Mouse (Mus musculus) forebrain, embryonic 12.5 days (tissue): ENCODE data around the gene Rpl39. TPM values are rescaled to one million over a fixed set of nuclear protein-coding genes. Genes with fewer than 3 reads are reported as not detected.

ENCODE experiments used
- ATAC-seq: fragments of 200-750 bp; cut with Nextera tagmentation; 2 replicates; pipeline ENCODE4 v1.8.0; 2017; ENCODE audit warnings: moderate TSS enrichment; ENCODE audit not compliant: low FRiP score
- H3K27ac ChIP-seq: fragments of 300-500 bp; sonication (generic); 2 replicates; pipeline ENCODE4 v1.5.1; 2016; ENCODE audit warnings: mild to moderate bottlenecking
- H3K27me3 ChIP-seq: fragments of 300-500 bp; sonication (generic); 2 replicates; pipeline ENCODE4 v1.6.1; 2016; ENCODE audit warnings: mild to moderate bottlenecking
- H3K36me3 ChIP-seq: fragments of 300-500 bp; sonication (generic); replicated peaks from 2 replicates; pipeline ENCODE4 v1.6.1; 2016; ENCODE audit warnings: mild to moderate bottlenecking
- H3K4me1 ChIP-seq: fragments of 300-500 bp; sonication (generic); 2 replicates; pipeline ENCODE4 v1.6.1; 2016
- H3K4me2 ChIP-seq: fragments of 300-500 bp; sonication (generic); 2 replicates; pipeline ENCODE4 v1.6.1; 2016; ENCODE audit warnings: mild to moderate bottlenecking, moderate library complexity
- H3K4me3 ChIP-seq: fragments of 300-500 bp; sonication (generic); replicated peaks from 2 replicates; pipeline ENCODE4 v1.5.1; 2016; ENCODE audit warnings: mild to moderate bottlenecking
- H3K9ac ChIP-seq: fragments of 300-500 bp; sonication (generic); 2 replicates; pipeline ENCODE4 v1.6.1; 2016; ENCODE audit warnings: mild to moderate bottlenecking
- H3K9me3 ChIP-seq: fragments of 300-500 bp; sonication (generic); 2 replicates; pipeline ENCODE4 v1.6.1; 2016
- WGBS: fragments of 180-500 bp; shearing (Covaris S2); methylation state at CpG from one replicate; pipeline ENCODE4 v1.1.7; 2016; 5-methylcytosine and 5-hydroxymethylcytosine counted together
- polyA plus RNA-seq: library from polyadenylated mRNA; unstranded; fragments of >200 nt; fragmentation: Nextera tagmentation; extraction: Ambion mirVana; gene quantifications from 2 replicates; pipeline ENCODE4 v1.2.1, GENCODE M21; 2016

Gene Rpl39
- polyA plus RNA-seq = 451 and 481 TPM in 2 replicates

DNA sequence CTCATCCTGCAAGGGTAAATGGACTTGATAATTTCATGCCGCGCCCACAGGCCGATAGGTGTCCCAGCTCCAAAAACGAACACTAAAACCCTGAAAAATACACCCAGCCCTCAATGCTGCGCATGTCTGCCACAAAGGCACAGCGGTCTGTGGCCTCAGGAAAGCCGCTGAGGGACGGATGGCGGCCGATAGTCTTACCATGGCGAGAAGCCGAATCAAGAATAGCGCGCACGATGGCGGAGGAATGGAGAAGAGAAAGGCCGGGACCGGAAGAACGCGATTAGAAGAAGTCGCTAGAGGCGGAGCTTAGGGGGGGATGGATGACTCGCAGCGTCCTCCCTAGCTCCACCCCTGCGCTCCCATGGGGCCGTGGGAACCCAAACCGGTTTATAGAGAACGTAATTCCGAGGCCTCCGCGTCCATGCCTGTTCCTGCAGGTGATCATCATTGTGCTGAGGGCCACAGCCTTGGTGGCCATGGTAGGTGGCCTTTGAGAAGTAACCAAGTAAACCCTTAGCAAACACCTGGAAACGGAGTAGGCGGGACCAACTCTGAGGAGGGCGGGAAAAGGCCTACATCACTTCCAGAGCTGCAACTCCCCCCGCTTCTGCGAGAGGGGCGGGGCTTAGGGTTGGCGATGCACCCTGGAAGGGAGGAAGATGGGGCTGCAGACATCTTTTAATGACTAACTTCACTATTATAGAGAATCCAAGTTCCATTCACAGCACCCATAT is at the start of gene Rpl39:
Gene Rpl39, minus strand, starts transcription at position 476 of the 734 bp plus-strand sequence.
- Histone ChIP-seq H3K4me1 (peaks cover 10% of the 10 kb centered on the region), H3K27me3 (no peaks in the 10 kb centered on the region), H3K4me2 (peak within 1 kb of the TSS; percentile 60), H3K9ac (peak within 1 kb of the TSS; percentile 75), H3K9me3 (no peaks in the 10 kb centered on the region), H3K36me3 (peaks cover 17% of the 10 kb centered on the region), H3K27ac (peak within 1 kb of the TSS; percentile 85), H3K4me3 (peak within 1 kb of the TSS; percentile 54)
- WGBS = 18% methylated on average over 38 of the region's 38 CpGs
- peak; percentile 96 for ATAC-seq

DNA sequence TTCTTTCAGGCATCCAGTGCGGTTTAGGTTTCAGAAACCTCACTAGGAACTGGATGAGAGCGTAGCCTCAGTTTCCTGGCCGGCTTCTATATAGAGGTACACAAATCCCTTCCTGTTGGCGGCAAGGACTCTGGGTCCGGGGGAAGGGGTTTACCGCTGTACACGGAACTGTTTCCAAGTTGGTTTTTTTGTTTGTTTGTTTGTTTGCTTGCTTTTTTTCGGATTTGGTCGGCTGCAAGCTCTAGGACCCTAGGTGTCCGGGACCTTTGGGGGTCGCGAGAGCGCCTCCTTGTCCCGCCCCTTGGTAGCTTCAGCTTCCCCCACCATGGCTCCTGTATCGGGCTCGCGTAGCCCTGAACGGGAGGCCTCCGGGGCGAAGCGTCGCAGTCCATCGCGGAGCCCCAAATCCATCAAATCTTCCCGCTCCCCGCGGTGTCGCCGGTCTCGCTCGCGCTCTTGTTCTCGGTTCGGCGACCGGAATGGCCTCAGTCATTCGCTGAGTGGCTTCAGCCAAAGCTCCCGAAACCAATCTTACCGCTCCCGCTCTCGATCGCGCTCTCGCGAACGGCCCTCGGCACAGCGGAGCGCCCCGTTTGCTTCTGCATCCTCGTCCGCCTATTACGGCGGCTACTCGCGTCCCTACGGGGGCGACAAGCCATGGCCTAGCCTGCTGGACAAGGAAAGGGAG is 41.6 kb upstream of the Rpl39 start, which contains the start of gene Nkap:
Gene Nkap, plus strand, starts transcription at position 125 of the 688 bp plus-strand sequence.
- Histone ChIP-seq H3K4me3 (peak within 1 kb of the TSS; percentile 60), H3K36me3 (no peaks in the 10 kb centered on the region), H3K9me3 (no peaks in the 10 kb centered on the region), H3K9ac (peak within 1 kb of the TSS; percentile 68), H3K27ac (peak within 1 kb of the TSS; percentile 71), H3K27me3 (no peaks in the 10 kb centered on the region), H3K4me2 (peak within 1 kb of the TSS; percentile 56), H3K4me1 (peaks cover 11% of the 10 kb centered on the region)
- 12% methylated on average over 50 of the region's 58 CpGs for WGBS
- peak; percentile 92 for ATAC-seq

DNA sequence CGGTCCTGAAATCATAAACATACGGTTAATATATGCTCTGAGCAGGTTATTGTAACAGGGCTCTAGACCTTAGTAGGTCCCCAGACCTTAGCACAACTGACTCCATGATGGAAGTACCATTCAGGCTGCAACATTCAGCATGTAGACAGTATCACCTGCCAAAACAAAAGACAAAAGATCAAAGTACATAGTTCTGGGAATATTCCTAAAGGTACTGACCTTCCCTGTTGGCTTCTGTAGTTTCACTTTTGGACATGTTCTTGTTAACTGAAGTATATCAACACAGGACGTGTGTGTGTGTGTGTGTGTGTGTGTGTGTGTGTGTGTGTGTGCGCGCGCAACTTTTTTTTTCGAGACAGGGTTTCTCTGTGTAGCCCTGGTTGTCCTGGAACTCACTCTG is 40.3 kb upstream of the Rpl39 start:
- Histone ChIP-seq H3K36me3 (no peaks in the 10 kb centered on the region), H3K4me3 (no peak overlapping the region), H3K4me2 (no peak overlapping the region), H3K4me1 (peaks cover 11% of the 10 kb centered on the region), H3K27ac (no peak overlapping the region), H3K9ac (no peak overlapping the region), H3K27me3 (no peaks in the 10 kb centered on the region), H3K9me3 (no peaks in the 10 kb centered on the region)
- no peak for ATAC-seq
- 91% methylated on average over 3 of the region's 7 CpGs for WGBS

DNA sequence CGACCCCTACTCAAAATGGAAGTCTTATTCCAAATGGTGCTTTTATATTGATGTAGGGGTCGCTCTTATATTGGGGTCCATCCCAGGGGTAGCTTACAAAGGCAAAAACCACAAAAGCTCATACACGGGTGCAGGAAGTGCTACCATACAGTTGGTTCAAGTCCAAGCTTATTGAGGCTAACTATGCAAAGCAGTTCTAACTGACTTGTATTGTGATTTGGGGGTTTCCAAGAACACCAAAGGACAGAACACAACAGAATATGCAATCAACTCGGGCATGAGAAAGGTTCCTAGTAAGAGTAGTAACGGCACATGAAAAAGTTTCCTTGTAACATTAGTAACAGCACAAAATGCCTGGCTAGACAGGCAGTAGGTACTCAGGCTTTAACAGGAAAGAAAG is 35.0 kb upstream of the Rpl39 start:
- WGBS = 81% methylated on average over 5 of the region's 5 CpGs
- H3K4me3 ChIP-seq = no peak overlapping the region
- peaks cover 17% of the 10 kb centered on the region; the same call in 1 of the 2 replicates for H3K27me3 ChIP-seq
- H3K27ac ChIP-seq = no peak overlapping the region
- no peaks in the 10 kb centered on the region for H3K4me1 ChIP-seq
- no peaks in the 10 kb centered on the region for H3K9me3 ChIP-seq
- H3K36me3 ChIP-seq = no peaks in the 10 kb centered on the region
- H3K4me2 ChIP-seq = no peak overlapping the region
- no peak overlapping the region for H3K9ac ChIP-seq
- ATAC-seq = no peak

DNA sequence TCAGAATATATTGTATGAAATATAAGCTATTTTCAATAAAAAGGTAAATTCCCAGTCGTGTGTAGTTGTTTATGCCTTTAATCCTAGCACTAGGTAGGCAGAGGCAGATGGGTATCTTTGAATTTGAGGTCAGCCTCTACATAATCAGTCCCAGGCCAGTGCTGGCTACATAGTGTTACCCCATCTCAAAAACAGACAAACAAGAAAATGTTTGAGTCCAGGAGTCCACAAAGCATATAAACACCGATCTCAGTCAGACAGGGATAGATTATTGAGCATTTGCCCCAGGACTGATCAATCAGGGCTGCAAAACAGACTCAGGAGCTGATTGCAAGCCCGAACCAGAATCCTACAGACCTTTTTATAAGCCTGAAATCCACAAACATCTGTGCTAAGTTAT is 34.4 kb upstream of the Rpl39 start:
- WGBS = 59% methylated on average over 3 of the region's 3 CpGs
- Histone ChIP-seq H3K4me3 (no peak overlapping the region), H3K27ac (no peak overlapping the region), H3K9ac (no peak overlapping the region), H3K36me3 (no peaks in the 10 kb centered on the region), H3K4me1 (no peaks in the 10 kb centered on the region), H3K9me3 (no peaks in the 10 kb centered on the region), H3K4me2 (no peak overlapping the region), H3K27me3 (peaks cover 17% of the 10 kb centered on the region; the same call in 1 of the 2 replicates)
- ATAC-seq = no peak

DNA sequence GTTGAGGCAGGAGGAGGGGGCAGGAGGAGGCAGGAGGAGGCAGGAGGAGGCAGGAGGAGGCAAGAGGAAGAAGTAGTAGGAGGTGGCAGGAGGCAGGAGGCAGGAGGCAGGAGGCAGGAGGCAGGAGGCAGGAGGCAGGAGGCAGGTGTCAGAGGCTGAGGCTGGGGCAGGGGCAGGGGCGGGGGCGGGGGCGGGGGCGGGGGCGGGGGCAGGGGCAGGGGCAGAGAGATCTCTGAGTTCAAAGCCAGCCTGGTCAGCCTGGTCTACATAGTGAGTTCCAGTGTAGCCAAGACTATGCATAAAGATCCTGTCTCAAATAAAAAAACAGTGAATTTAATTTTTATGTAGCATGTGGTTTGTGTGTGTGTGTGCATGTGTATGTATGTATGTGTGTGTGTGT is 31.9 kb upstream of the Rpl39 start:
- Histone ChIP-seq H3K4me3 (no peak overlapping the region), H3K27ac (no peak overlapping the region), H3K27me3 (peaks cover 17% of the 10 kb centered on the region; the same call in 1 of the 2 replicates), H3K36me3 (no peaks in the 10 kb centered on the region), H3K4me1 (no peaks in the 10 kb centered on the region), H3K4me2 (no peak overlapping the region), H3K9ac (no peak overlapping the region), H3K9me3 (no peaks in the 10 kb centered on the region)
- no CpG with 5 or more reads among the region's 5 CpGs for WGBS
- no peak for ATAC-seq

DNA sequence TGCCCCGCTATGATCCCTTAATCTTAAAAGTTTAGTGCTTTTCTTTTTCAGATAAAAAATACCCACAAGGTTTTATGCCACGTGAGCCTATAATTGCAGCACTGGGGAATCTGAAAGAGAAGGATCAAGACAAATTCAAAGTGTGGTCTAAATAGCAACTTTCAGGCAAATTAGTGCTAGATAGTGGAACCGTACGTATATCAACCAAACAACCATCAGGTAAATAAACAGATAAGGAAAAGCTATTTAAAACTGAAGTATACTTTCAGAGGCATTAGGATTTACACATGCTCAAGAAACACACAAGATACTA is 25.6 kb upstream of the Rpl39 start:
- Histone ChIP-seq H3K9me3 (no peaks in the 10 kb centered on the region), H3K27me3 (peaks cover 7% of the 10 kb centered on the region; the same call in 1 of the 2 replicates), H3K4me1 (peaks cover 3% of the 10 kb centered on the region; the same call in 1 of the 2 replicates), H3K4me2 (no peak overlapping the region), H3K36me3 (no peaks in the 10 kb centered on the region), H3K9ac (no peak overlapping the region), H3K4me3 (no peak overlapping the region), H3K27ac (no peak overlapping the region)
- WGBS = 82% methylated on average over 4 of the region's 4 CpGs
- no peak for ATAC-seq

DNA sequence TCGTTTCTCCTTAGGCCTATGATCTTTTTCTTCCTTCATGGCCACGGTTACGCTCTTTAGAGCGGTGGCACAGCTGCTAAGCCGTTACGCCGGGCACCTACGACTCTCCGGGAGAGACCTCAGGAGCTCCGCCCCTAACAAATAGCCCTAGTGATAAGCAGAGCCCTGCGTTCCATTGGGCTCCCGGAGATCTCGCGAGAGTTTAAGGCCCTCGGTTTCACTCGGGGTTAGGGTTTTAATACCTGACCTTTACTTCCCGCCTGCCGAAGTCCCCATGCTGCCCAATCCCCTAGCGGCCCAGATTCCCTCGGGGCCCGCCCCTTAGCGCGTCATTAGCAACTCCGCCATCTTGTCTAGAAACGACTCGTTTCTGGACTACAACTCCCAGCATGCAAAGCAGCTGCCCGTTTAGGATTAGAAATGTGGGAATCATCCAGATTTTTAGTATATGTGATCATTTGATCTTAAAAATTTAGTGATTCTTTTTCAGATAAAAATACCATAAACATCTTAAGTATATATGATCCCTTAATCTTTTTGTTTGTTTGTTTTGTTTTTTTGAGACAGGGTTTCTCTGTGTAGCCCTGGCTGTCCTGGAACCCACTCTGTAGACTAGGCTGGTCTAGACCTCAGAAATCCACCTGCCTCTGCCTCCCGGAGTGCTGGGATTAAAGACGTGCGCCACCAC is 25.1 kb upstream of the Rpl39 start, which contains the start of gene Upf3b:
Gene Upf3b, minus strand, starts transcription at position 130 of the 688 bp plus-strand sequence.
- H3K27ac ChIP-seq = peak within 1 kb of the TSS; percentile 91
- peak; percentile 98 for ATAC-seq
- peak within 1 kb of the TSS; percentile 63 for H3K9ac ChIP-seq
- peaks cover 3% of the 10 kb centered on the region; the same call in 1 of the 2 replicates for H3K4me1 ChIP-seq
- H3K4me3 ChIP-seq = peak within 1 kb of the TSS; percentile 51
- H3K9me3 ChIP-seq = no peaks in the 10 kb centered on the region
- peaks cover 2% of the 10 kb centered on the region; the same call in 1 of the 2 replicates for H3K27me3 ChIP-seq
- H3K4me2 ChIP-seq = peak within 1 kb of the TSS; percentile 57
- WGBS = 13% methylated on average over 30 of the region's 30 CpGs
- H3K36me3 ChIP-seq = 0 out of 2 replicates have a peak, but pooled peaks cover under 1% of the 10 kb centered on the region

DNA sequence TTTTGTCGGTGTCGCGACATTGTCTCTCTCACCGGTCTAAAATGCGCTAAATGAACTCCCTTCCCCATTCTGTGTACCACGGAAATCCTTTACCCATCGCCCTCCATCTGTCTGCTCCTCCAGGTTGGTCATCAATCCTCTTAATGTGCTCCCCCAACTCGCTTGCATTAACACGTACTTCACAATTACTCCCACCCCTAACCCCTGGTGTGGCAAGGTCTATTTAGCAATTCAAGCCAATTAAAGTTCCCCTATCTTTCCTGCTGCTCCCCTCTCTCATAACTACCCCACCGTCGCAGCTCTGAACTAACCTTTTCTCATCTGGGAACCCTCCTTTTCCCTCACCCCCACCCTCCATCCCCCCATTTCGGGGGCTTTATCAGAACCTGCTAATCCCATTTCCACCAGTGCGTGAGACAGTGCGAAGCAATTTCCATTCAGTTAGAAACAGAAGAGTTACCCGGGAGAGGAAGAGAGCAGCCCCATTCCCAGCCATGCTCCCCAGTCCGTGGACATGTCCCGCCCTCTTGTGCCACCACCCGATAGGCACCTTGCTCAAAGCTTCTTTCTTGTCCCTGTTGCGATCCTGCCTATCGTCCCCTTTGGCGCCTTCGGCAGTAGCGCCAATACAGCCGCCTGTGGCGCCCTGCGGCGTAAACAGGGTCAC is 24.5 kb upstream of the Rpl39 start:
- Histone ChIP-seq H3K9me3 (no peaks in the 10 kb centered on the region), H3K27ac (peak overlapping the region; percentile 91), H3K4me2 (peak overlapping the region; percentile 57), H3K9ac (peak overlapping the region; percentile 63), H3K4me1 (peaks cover 3% of the 10 kb centered on the region; the same call in 1 of the 2 replicates), H3K4me3 (peak overlapping the region; percentile 51), H3K36me3 (0 out of 2 replicates have a peak, but pooled peaks cover 3% of the 10 kb centered on the region), H3K27me3 (no peaks in the 10 kb centered on the region)
- ATAC-seq = peak; percentile 83
- WGBS = 12% methylated on average over 27 of the region's 27 CpGs

DNA sequence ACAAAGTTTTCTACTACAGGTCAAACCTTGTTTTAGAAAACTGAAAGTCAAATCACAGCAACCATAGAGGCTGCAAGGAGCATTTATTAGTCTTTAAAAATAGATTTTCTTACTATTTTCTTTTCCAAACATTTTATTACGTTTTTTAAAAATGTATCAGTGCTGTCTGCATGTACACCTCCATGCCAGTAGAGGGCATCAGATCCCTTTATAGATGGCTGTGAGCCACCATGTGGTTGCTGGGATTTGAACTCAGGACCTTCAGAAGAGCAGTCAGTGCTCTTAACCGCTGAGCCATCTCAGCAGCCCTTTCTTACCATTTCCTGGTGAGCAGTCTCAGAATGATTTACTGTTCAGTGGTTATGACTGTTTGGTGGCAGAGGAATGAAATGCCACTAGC is 18.6 kb upstream of the Rpl39 start:
- no peaks in the 10 kb centered on the region for H3K27me3 ChIP-seq
- no peak overlapping the region for H3K27ac ChIP-seq
- WGBS = 73% methylated on average over 2 of the region's 2 CpGs
- H3K9me3 ChIP-seq = no peaks in the 10 kb centered on the region
- H3K4me3 ChIP-seq = no peak overlapping the region
- no peak for ATAC-seq
- H3K36me3 ChIP-seq = peaks cover 12% of the 10 kb centered on the region
- no peaks in the 10 kb centered on the region for H3K4me1 ChIP-seq
- H3K4me2 ChIP-seq = no peak overlapping the region
- H3K9ac ChIP-seq = no peak overlapping the region

DNA sequence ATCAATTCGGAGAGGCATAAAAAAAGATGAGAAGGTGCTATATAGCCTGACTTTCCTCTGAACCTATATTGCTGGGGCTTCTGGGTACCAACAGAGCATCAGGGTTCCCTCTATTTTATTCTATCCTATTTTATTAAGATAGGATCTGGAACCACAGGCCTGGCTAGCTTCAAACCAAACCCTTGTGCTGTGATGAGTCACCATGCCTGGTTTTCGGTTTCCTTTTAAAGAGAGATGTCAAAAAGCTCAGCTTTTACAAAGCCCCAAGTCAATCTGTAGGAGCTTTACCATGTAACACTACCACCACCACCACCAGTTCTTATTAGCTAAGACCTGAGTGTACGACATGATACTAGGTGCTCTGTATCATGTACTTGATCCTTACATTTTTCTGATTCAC is 13.5 kb upstream of the Rpl39 start:
- no peaks in the 10 kb centered on the region for H3K9me3 ChIP-seq
- H3K27me3 ChIP-seq = no peaks in the 10 kb centered on the region
- no peak overlapping the region for H3K27ac ChIP-seq
- H3K4me3 ChIP-seq = no peak overlapping the region
- no peak for ATAC-seq
- no peaks in the 10 kb centered on the region for H3K4me1 ChIP-seq
- no peak overlapping the region for H3K9ac ChIP-seq
- peaks cover 21% of the 10 kb centered on the region for H3K36me3 ChIP-seq
- 94% methylated on average over 3 of the region's 3 CpGs for WGBS
- H3K4me2 ChIP-seq = no peak overlapping the region
